Mouse (Mus musculus): ENCODE measurements around the gene Zbtb25.

GRCm38 (mm10) chr12:76328567-76329354, 40.6 kb downstream of the Zbtb25 start:
- TF ChIP-seq CTCF (IDR thresholded peaks at IDR 0.05; ENCODE audit: borderline replicate concordance, insufficient read depth, low read length), result no peak
- no peak for TF ChIP-seq POLR2A (IDR thresholded peaks at IDR 0.05; ENCODE audit: low read depth, low read length)
